Mouse (Mus musculus) embryonic facial prominence, embryonic 15.5 days (tissue): ENCODE results near the gene Cnpy2. TPM values are rescaled to one million over a fixed set of nuclear protein-coding genes. Genes with fewer than 3 reads are reported as not detected.

Experiments
- ATAC-seq: fragments of 200-750 bp; cut with Nextera tagmentation; 2 replicates; pipeline ENCODE4 v1.8.0; 2017; ENCODE audit warnings: low read depth, moderate TSS enrichment; ENCODE audit not compliant: insufficient number of reproducible peaks, low FRiP score, low TSS enrichment
- H3K27ac ChIP-seq: fragments of 300-500 bp; sonication (generic); replicated peaks from 2 replicates; pipeline ENCODE4 v1.5.1; 2015; ENCODE audit warnings: mild to moderate bottlenecking, inconsistent platforms
- H3K27me3 ChIP-seq: fragments of 300-500 bp; sonication (generic); 2 replicates; pipeline ENCODE4 v1.6.1; 2015; ENCODE audit warnings: inconsistent platforms
- H3K36me3 ChIP-seq: fragments of 300-500 bp; sonication (generic); 2 replicates; pipeline ENCODE4 v1.6.1; 2015; ENCODE audit warnings: mild to moderate bottlenecking, inconsistent platforms
- H3K4me1 ChIP-seq: fragments of 300-500 bp; sonication (generic); 2 replicates; pipeline ENCODE4 v1.6.1; 2015; ENCODE audit warnings: inconsistent platforms
- H3K4me2 ChIP-seq: fragments of 300-500 bp; sonication (generic); replicated peaks from 2 replicates; pipeline ENCODE4 v1.6.1; 2015; ENCODE audit warnings: mild to moderate bottlenecking, inconsistent platforms
- H3K4me3 ChIP-seq: fragments of 300-500 bp; sonication (generic); replicated peaks from 2 replicates; pipeline ENCODE4 v1.5.1; 2015; ENCODE audit warnings: mild to moderate bottlenecking, inconsistent platforms
- H3K9ac ChIP-seq: fragments of 300-500 bp; sonication (generic); 2 replicates; pipeline ENCODE4 v1.6.1; 2015; ENCODE audit warnings: inconsistent platforms
- H3K9me3 ChIP-seq: fragments of 300-500 bp; sonication (generic); replicated peaks from 2 replicates; pipeline ENCODE4 v1.6.1; 2016; ENCODE audit warnings: inconsistent platforms
- WGBS: fragments of 180-500 bp; shearing (Covaris S2); methylation state at CpG from one replicate; pipeline ENCODE4 v1.1.7; 2015; 5-methylcytosine and 5-hydroxymethylcytosine counted together
- polyA plus RNA-seq: library from polyadenylated mRNA; unstranded; fragments of >200 nt; fragmentation: Nextera tagmentation; extraction: Ambion mirVana; gene quantifications from 2 replicates; pipeline ENCODE4 v1.2.1, GENCODE M21; 2015

Cnpy2 gene
- polyA plus RNA-seq, 1 experiment from 2014 or later = 319 TPM

DNA sequence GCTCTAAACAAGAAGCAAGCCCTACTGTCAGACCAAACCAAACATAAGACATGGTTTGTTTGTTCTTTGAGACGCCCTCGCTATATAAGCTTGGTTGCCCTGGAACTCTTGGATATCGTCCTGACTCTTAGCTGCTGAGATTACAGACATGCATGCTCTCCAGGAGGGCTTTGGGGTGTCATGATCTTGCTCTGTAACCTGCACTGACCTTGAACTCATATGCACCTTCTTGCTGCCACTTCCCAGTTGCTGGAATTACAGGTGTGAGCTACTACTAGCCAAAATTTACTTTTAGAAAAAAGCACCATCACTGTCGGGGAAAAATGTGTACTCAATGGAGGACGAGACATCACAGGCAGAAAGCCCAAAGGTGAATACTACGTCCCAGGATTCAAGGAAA lies 47.3 kb downstream of the Cnpy2 start:
- peak overlapping the region; percentile 89 for H3K4me2 ChIP-seq
- H3K9me3 ChIP-seq = no peaks in the 10 kb centered on the region
- peaks cover 16% of the 10 kb centered on the region for H3K4me1 ChIP-seq
- 77% methylated on average over 6 of the region's 6 CpGs for WGBS
- H3K36me3 ChIP-seq = peaks cover 10% of the 10 kb centered on the region
- H3K27ac ChIP-seq = peak overlapping the region; percentile 98
- peak overlapping the region; percentile 81 for H3K4me3 ChIP-seq
- no peak for ATAC-seq
- H3K27me3 ChIP-seq = no peaks in the 10 kb centered on the region
- H3K9ac ChIP-seq = peak overlapping the region; percentile 58

DNA sequence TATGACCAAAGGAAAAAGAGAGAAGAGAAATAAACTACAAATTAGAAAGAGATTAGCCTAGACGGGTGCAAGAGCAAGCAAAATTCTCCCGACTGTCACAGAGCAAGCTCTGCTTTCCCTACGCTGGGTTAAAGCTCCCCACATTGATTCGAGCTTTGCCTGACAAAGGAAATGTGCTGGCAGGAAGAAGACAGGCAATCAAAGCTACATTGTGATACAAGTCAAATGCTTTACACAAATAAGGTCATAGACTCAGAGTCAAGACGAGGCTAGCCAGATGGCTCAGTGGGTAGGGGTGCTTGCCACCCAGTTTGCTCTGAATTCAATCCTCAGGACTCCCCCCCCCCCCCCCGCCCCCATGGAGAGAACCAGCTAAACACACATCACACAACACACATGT lies 47.8 kb downstream of the Cnpy2 start:
- Histone ChIP-seq H3K36me3 (peaks cover 8% of the 10 kb centered on the region), H3K27ac (no peak overlapping the region), H3K27me3 (no peaks in the 10 kb centered on the region), H3K4me3 (no peak overlapping the region), H3K9me3 (no peaks in the 10 kb centered on the region), H3K4me2 (no peak overlapping the region), H3K9ac (no peak overlapping the region), H3K4me1 (peaks cover 16% of the 10 kb centered on the region)
- no peak for ATAC-seq
- 62% methylated on average over 6 of the region's 6 CpGs for WGBS

DNA sequence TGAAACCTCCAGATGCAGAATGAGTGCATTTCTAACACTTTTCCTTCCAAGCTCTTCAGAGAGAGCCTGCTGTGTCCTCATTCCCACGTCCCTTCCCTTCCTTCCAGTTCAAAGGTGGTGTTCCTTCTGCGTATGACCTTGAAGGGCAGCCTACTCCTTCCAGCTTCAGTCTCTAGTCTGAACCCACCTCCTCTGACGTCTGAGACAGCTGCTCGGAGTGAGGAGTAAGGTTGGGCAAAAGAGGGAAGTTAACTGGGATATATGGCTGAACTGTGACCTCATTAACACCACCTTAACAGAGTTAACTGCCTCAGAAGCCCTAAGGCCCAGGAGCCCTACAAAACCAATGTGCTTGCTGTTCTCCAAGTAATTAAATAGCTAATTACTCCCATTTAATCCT lies 48.3 kb downstream of the Cnpy2 start:
- no peak for ATAC-seq

DNA sequence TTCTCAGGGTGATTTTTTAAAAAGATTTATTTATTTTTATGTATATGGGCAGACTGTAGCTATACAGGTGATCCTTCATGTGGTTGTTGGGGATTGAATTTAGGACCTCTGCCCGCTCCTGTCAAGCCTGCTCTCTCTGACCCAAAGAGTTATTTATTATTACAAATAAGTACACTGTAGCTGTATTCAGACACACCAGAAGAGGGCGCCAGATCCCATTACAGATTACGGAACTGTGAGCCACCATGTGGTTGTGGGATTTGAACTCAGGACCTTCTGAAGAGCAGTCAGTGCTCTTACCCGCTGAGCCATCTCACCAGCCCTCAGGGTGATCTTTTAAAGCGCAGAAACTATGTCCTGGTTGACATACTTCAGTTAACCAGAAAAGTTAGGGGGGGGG lies 49.9 kb downstream of the Cnpy2 start:
- no peak overlapping the region for H3K9ac ChIP-seq
- H3K36me3 ChIP-seq = no peaks in the 10 kb centered on the region
- WGBS = 83% methylated on average over 5 of the region's 5 CpGs
- no peak overlapping the region for H3K4me3 ChIP-seq
- H3K4me1 ChIP-seq = peaks cover 24% of the 10 kb centered on the region
- H3K4me2 ChIP-seq = no peak overlapping the region
- H3K27me3 ChIP-seq = no peaks in the 10 kb centered on the region
- H3K9me3 ChIP-seq = no peaks in the 10 kb centered on the region
- H3K27ac ChIP-seq = no peak overlapping the region
- no peak for ATAC-seq

More for the DNA sequence above, 48.3 kb downstream of the Cnpy2 start:
- no peak overlapping the region for H3K27ac ChIP-seq
- H3K9ac ChIP-seq = no peak overlapping the region
- no peaks in the 10 kb centered on the region for H3K27me3 ChIP-seq
- H3K4me1 ChIP-seq = peaks cover 16% of the 10 kb centered on the region
- WGBS = 68% methylated on average over 4 of the region's 4 CpGs
- H3K4me3 ChIP-seq = no peak overlapping the region
- no peak overlapping the region for H3K4me2 ChIP-seq
- H3K9me3 ChIP-seq = no peaks in the 10 kb centered on the region
- H3K36me3 ChIP-seq = peaks cover 4% of the 10 kb centered on the region; the same call in 1 of the 2 replicates

DNA sequence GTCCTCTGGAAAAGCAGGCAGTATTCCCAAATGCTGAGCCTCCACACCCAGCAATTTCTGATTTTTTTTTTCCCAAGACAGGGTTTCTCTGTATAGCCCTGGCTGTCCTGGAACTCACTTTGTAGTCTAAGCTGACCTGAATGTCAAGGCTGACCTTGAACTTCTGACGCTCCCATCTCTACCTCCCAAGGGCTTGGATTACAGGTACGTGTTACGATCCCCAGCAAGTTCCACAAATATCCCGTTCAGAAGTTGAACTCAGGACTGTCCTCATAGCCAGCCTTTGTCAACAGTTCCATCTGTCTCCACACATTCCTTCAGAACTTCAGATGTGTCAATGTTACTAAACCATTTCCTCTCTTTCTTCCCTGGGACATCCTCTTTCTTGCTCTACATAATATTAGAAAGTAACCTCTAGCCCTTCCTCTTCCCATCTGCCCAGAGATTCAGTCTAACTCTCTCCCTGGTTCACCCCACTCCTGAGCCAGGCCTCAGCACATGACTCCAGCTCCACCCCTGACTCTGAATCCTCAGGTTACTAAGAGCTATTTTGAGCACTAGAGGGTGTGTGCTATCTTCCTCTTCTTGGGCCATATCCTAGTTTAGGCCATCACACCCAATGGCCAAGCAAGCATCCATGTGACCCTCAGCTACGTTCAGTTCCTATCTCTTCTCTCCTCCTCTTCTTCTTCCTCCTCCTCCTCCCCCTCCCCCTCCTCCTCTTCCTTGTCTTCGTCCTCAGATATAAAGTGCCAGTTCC lies 50.9 kb downstream of the Cnpy2 start:
- H3K9me3 ChIP-seq = no peaks in the 10 kb centered on the region
- H3K4me1 ChIP-seq = peaks cover 18% of the 10 kb centered on the region
- WGBS = 72% methylated on average over 6 of the region's 6 CpGs
- H3K4me2 ChIP-seq = no peak overlapping the region
- no peaks in the 10 kb centered on the region for H3K27me3 ChIP-seq
- no peak overlapping the region for H3K9ac ChIP-seq
- no peak overlapping the region for H3K27ac ChIP-seq
- ATAC-seq = no peak
- 0 out of 2 replicates have a peak, but pooled peaks cover 1% of the 10 kb centered on the region for H3K36me3 ChIP-seq
- no peak overlapping the region for H3K4me3 ChIP-seq

DNA sequence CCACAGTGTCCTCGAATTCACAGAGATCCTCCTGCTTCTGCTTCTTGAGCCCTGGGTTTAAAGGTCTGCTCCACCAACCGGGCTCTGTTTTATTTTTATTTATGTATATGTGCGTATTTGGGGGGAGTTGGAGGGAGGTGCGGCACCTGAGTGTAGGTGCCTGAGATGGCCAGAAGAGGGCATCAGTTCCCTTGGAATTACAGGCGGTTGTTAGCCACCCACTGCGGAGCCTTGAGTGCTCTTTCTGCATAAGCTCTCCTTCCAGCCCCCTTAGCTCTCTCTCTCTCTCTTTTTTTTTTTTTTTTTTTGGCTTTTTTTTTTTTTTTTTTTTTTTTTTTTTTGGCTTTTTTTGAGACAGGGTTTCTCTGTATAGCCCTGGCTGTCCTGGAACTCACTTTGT lies 52.1 kb downstream of the Cnpy2 start:
- Histone ChIP-seq H3K4me2 (no peak overlapping the region), H3K9ac (no peak overlapping the region), H3K27me3 (no peaks in the 10 kb centered on the region), H3K4me3 (no peak overlapping the region), H3K27ac (no peak overlapping the region), H3K9me3 (no peaks in the 10 kb centered on the region), H3K4me1 (peaks cover 27% of the 10 kb centered on the region), H3K36me3 (peaks cover 11% of the 10 kb centered on the region)
- WGBS = 78% methylated on average over 6 of the region's 6 CpGs
- no peak for ATAC-seq

DNA sequence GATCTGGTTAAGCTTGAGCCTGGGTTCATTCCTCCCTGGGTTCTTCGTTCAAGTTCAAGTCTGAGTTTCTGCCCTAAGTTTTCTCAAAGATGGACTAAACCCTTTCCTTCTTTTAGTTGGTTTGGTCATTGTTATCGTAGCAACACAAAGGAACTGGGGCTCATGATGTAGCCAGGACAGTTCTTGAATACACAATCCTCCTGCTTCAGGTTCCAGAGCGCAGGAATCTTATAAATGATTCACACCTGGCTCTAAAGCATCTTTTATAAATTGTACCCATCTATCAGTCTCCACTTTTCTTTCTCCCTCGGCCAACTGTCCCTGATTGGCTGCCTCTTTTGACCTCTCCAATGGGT lies 53.8 kb downstream of the Cnpy2 start:
- Histone ChIP-seq H3K4me1 (peaks cover 24% of the 10 kb centered on the region), H3K27me3 (no peaks in the 10 kb centered on the region), H3K9ac (peak overlapping the region; percentile 97), H3K9me3 (no peaks in the 10 kb centered on the region), H3K27ac (peak overlapping the region; percentile 93), H3K36me3 (peaks cover 27% of the 10 kb centered on the region), H3K4me3 (peak overlapping the region; percentile 89), H3K4me2 (peak overlapping the region; percentile 75)
- 50% methylated on average over 4 of the region's 4 CpGs for WGBS
- ATAC-seq = no peak

DNA sequence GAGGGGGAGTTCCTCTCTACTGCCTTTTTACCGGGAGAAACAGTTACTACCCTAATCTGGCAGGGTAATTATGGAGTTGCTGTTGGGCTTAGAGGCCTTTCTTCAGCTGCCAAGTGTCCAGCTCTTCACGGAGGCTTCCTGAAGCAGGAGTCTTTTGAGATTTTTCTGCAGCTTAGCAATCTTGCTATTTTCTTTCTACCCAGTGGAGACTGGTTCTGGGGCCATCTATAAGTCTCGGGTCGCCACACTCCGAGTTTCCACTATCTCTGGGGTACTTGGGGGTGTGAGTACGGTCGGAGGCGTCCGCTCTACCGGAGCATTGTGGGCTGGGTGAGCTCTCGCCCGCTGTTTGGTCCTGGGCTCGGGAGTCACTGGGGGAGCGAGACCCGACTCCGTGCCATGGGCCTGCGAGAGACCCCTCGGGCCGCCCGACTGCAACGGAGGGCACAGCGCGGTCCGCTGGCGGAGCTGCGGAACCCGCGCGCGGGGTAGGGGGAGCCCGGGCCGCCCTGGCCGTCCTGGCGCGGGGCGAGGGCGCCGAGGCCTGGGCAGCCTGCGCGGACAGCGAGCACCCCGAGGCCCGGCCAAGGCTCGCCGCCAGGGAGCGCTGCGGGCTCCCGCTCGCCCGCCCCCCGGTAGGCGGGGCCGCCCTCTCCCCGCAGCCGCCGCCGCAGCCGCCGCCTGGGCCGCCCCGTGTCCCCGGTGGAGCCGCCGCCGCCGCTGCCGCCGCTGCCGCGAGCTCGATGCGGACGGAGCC lies 54.4 kb downstream of the Cnpy2 start, which contains the start of gene Ankrd52:
Ankrd52 (plus strand) TSS at position 661 of the 757 bp plus-strand sequence.
- peak within 1 kb of the TSS; percentile 97 for H3K9ac ChIP-seq
- peaks cover 32% of the 10 kb centered on the region for H3K36me3 ChIP-seq
- H3K4me3 ChIP-seq = peak within 1 kb of the TSS; percentile 89
- peak; percentile 90 for ATAC-seq
- no peaks in the 10 kb centered on the region for H3K27me3 ChIP-seq
- peak within 1 kb of the TSS; percentile 93 for H3K27ac ChIP-seq
- H3K4me1 ChIP-seq = peaks cover 24% of the 10 kb centered on the region
- peak within 1 kb of the TSS; percentile 75 for H3K4me2 ChIP-seq
- no peaks in the 10 kb centered on the region for H3K9me3 ChIP-seq
- WGBS = under 1% methylated on average over 57 of the region's 73 CpGs

Other genes starting within 250 kb of the Cnpy2 start
- gene Atp5b, start 239.2 kb upstream of the Cnpy2 start, polyA plus RNA-seq = 1,910 and 2,016 TPM in 2 replicates
- 11.0 and 12.2 TPM in 2 replicates for gene Baz2a, start 230.9 kb upstream of the Cnpy2 start, polyA plus RNA-seq
- gene Rbms2, start 142.2 kb upstream of the Cnpy2 start, polyA plus RNA-seq = 40.1 and 41.6 TPM in 2 replicates
- gene Gls2, start 128.0 kb upstream of the Cnpy2 start, polyA plus RNA-seq = 2.0 and 2.5 TPM in 2 replicates
- gene Spryd4, start 110.7 kb upstream of the Cnpy2 start, polyA plus RNA-seq = 30.8 TPM in 2 replicates
- gene Mip, start 96.6 kb upstream of the Cnpy2 start, polyA plus RNA-seq = 0.23 and 0.28 TPM in 2 replicates
- gene Timeless, start 90.4 kb upstream of the Cnpy2 start, polyA plus RNA-seq = 43.8 and 48.1 TPM in 2 replicates
- gene Apon, start 68.4 kb upstream of the Cnpy2 start, polyA plus RNA-seq = 0.27 TPM in 1 of 2 replicates, not detected in the other
- not detected in 2 replicates for gene Apof, start 53.8 kb upstream of the Cnpy2 start, polyA plus RNA-seq
- gene Stat2, start 51.9 kb upstream of the Cnpy2 start, polyA plus RNA-seq = 15.0 and 17.0 TPM in 2 replicates
- gene Il23a, start 23.7 kb upstream of the Cnpy2 start, polyA plus RNA-seq = 0.35 TPM in 1 of 2 replicates, not detected in the other
- gene Pan2, start 19.1 kb upstream of the Cnpy2 start, polyA plus RNA-seq = 27.6 and 32.0 TPM in 2 replicates
- 164 and 180 TPM in 2 replicates for gene Cs, start 15.3 kb downstream of the Cnpy2 start, polyA plus RNA-seq
- 19.4 and 20.4 TPM in 2 replicates for gene Coq10a, start 46.5 kb downstream of the Cnpy2 start, polyA plus RNA-seq
- gene Ankrd52, start 54.7 kb downstream of the Cnpy2 start, polyA plus RNA-seq = 11.0 and 12.1 TPM in 2 replicates
- 0.13 TPM in 1 of 2 replicates, not detected in the other for gene Slc39a5, start 78.8 kb downstream of the Cnpy2 start, polyA plus RNA-seq
- 66.2 and 75.7 TPM in 2 replicates for gene Nabp2, start 89.0 kb downstream of the Cnpy2 start, polyA plus RNA-seq
- gene Rnf41, start 89.2 kb downstream of the Cnpy2 start, polyA plus RNA-seq = 44.0 and 45.0 TPM in 2 replicates
- 85.2 and 93.6 TPM in 2 replicates for gene Smarcc2, start 136.8 kb downstream of the Cnpy2 start, polyA plus RNA-seq
- 1,219 and 1,296 TPM in 2 replicates for gene Myl6, start 171.7 kb downstream of the Cnpy2 start, polyA plus RNA-seq
- gene Myl6b, start 176.2 kb downstream of the Cnpy2 start, polyA plus RNA-seq = 5.0 and 6.9 TPM in 2 replicates
- gene Esyt1, start 203.4 kb downstream of the Cnpy2 start, polyA plus RNA-seq = 43.3 and 44.0 TPM in 2 replicates
- 15.8 and 16.0 TPM in 2 replicates for gene Zc3h10, start 225.3 kb downstream of the Cnpy2 start, polyA plus RNA-seq
- 4,202 and 4,259 TPM in 2 replicates for gene Rpl41, start 226.8 kb downstream of the Cnpy2 start, polyA plus RNA-seq
- 186 and 189 TPM in 2 replicates for gene Pa2g4, start 243.5 kb downstream of the Cnpy2 start, polyA plus RNA-seq